In genomic region chr13:111235719-111236166, GRCm38 (mm10) we compare ENCODE assay signal across 7 mouse cellular contexts. TPM values are rescaled to one million over a fixed set of nuclear protein-coding genes. Genes with fewer than 3 reads are reported as not detected.
A peak's percentile ranks its signal among the peaks of the same experiment; 100 is the strongest.
DNase-seq lines count a peak whose midpoint lies in the region; ATAC-seq and TF ChIP-seq lines count a peak whose summit lies in the region.

No protein-coding gene starts in this region.

- intact Hi-C loops in heart, postnatal 10 days (cut with DNase I), result loop anchor here (5.0 to 10.0 kb wide), 2 partner anchors 368 to 531 kb away; no protein-coding TSS in a partner anchor

- no peaks in the 10 kb centered on the region; the same call in 1 of the 2 replicates for H3K9me3 ChIP-seq in lung, embryonic 15.5 days
- no peaks in the 10 kb centered on the region for H3K9me3 ChIP-seq in embryonic facial prominence, embryonic 12.5 days

- ATAC-seq in lung, embryonic 15.5 days (ENCODE audit: borderline replicate concordance, extremely low read depth, low FRiP score, low TSS enrichment), result peak; percentile 73
- no peak for ATAC-seq in embryonic facial prominence, embryonic 12.5 days (ENCODE audit: insufficient number of reproducible peaks, insufficient read depth, low FRiP score, low TSS enrichment)

- WGBS in lung, embryonic 15.5 days, result 30% methylated on average over 6 of the region's 6 CpGs
- WGBS in embryonic facial prominence, embryonic 12.5 days, result 47% methylated on average over 6 of the region's 6 CpGs
- 93% methylated on average over 6 of the region's 6 CpGs for WGBS in thymus, adult 2 months

- no peak for TF ChIP-seq POLR2A in thymus, adult 2 months (IDR thresholded peaks at IDR 0.05; ENCODE audit: control insufficient read depth, extremely low read depth, insufficient read depth, low read length, poor library complexity)

- H3K4me1 ChIP-seq in lung, embryonic 15.5 days, result peaks cover 30% of the 10 kb centered on the region
- peaks cover 28% of the 10 kb centered on the region for H3K4me1 ChIP-seq in embryonic facial prominence, embryonic 12.5 days
- H3K4me1 ChIP-seq in thymus, adult 2 months (replicated peaks; ENCODE audit: control insufficient read depth, insufficient read depth, low read length), result no peaks in the 10 kb centered on the region

- no peaks in the 10 kb centered on the region for H3K27me3 ChIP-seq in lung, embryonic 15.5 days
- H3K27me3 ChIP-seq in embryonic facial prominence, embryonic 12.5 days, result no peaks in the 10 kb centered on the region
- no peaks in the 10 kb centered on the region for H3K27me3 ChIP-seq in thymus, adult 2 months (ENCODE audit: control insufficient read depth, insufficient read depth, low read length)

- H3K4me2 ChIP-seq in lung, embryonic 15.5 days, result no peak overlapping the region
- H3K4me2 ChIP-seq in embryonic facial prominence, embryonic 12.5 days (replicated peaks), result no peak overlapping the region

- no peak overlapping the region for H3K9ac ChIP-seq in lung, embryonic 15.5 days
- no peak overlapping the region for H3K9ac ChIP-seq in embryonic facial prominence, embryonic 12.5 days

- DNase-seq in lung, postnatal 25 days (ENCODE audit: low spot score), result no peak
- DNase-seq in heart, postnatal 10 days, result peak; percentile 23 to 24
- DNase-seq in lung, postnatal 4 days, result peak; percentile 25 to 46
- DNase-seq in thymus, adult 2 months, result no peak
- no peak for DNase-seq in adrenal gland, postnatal 25 days

- no peak overlapping the region for H3K4me3 ChIP-seq in lung, embryonic 15.5 days
- H3K4me3 ChIP-seq in embryonic facial prominence, embryonic 12.5 days, result no peak overlapping the region
- H3K4me3 ChIP-seq in thymus, adult 2 months (ENCODE audit: control insufficient read depth, insufficient read depth, low read length), result no peak overlapping the region

- no peaks in the 10 kb centered on the region for H3K36me3 ChIP-seq in lung, embryonic 15.5 days
- no peaks in the 10 kb centered on the region for H3K36me3 ChIP-seq in embryonic facial prominence, embryonic 12.5 days
- H3K36me3 ChIP-seq in thymus, adult 2 months (ENCODE audit: control insufficient read depth, insufficient read depth, low read length), result no peaks in the 10 kb centered on the region

- H3K27ac ChIP-seq in lung, embryonic 15.5 days, result peak overlapping the region; percentile 88
- peak overlapping the region; percentile 41 for H3K27ac ChIP-seq in embryonic facial prominence, embryonic 12.5 days
- H3K27ac ChIP-seq in thymus, adult 2 months (ENCODE audit: control insufficient read depth, insufficient read depth, low read length), result no peak overlapping the region

- no peak for TF ChIP-seq CTCF in thymus, adult 2 months (IDR thresholded peaks at IDR 0.05; ENCODE audit: borderline replicate concordance, control insufficient read depth, extremely low read depth, insufficient read depth, low read length, poor library complexity)

RNA-seq across cellular contexts. Expression of gene Actbl2, which starts 19.1 kb away (rescaled TPM):
- not detected in 2 replicates for polyA plus RNA-seq in lung, embryonic 15.5 days (2015; fragmentation: Nextera tagmentation; extraction: Ambion mirVana)
- 0.05 TPM in 1 of 2 replicates, not detected in the other for polyA plus RNA-seq in embryonic facial prominence, embryonic 12.5 days (2016; fragmentation: Nextera tagmentation; extraction: Ambion mirVana)
- total RNA-seq in heart, postnatal 10 days (2021), result not detected
- polyA plus RNA-seq in thymus, adult 2 months (2012; rRNA removed), result not detected in 2 replicates
- not detected in 2 replicates for total RNA-seq in adrenal gland, postnatal 25 days (2021)

Comparison
In these comparisons a context has a peak if more than half of its experiments do, and no peak if none do; other contexts are left out.
1. DNase-seq: peak in heart, postnatal 10 days (2 of 2) and lung, postnatal 4 days (2 of 2); none in lung, postnatal 25 days (single experiment), thymus, adult 2 months (single experiment) and adrenal gland, postnatal 25 days (single experiment).